Mouse (Mus musculus) cerebellum, adult 2 months (tissue): ENCODE results near the gene Nell2.

Source experiments
- CTCF ChIP-seq: fragments of 200-500 bp; IDR thresholded peaks from 2 replicates; pipeline ENCODE4 v1.5.1; 2011; ENCODE audit warnings: low read depth, mild to moderate bottlenecking, control low read depth, low read length, moderate library complexity, borderline replicate concordance; ENCODE audit not compliant: insufficient read depth
- POLR2A ChIP-seq: fragments of 200-500 bp; IDR thresholded peaks from 2 replicates; pipeline ENCODE4 v1.6.1; 2011; ENCODE audit warnings: low read length, control low read depth, borderline replicate concordance; ENCODE audit not compliant: insufficient read depth

- TF ChIP-seq POLR2A (no peak), CTCF (no peak)
These were observed 6.3 kb upstream of the Nell2 start for GRCm38 (mm10) chr15:95534644-95535043.
